Mouse (Mus musculus) frontal cortex, postnatal 10 days (tissue): ENCODE measurements around the gene Paox.
A peak's percentile ranks its signal among the peaks of the same experiment; 100 is the strongest.
"Not testable (repeated sequence)": the region's sequence is repeated elsewhere in the genome, so short reads cannot be mapped to it uniquely, and the experiment has no call there.

ENCODE experiments used
- DNase-seq, 2 experiments: peaks; one replicate each; pipeline ENCODE4 v3.0.0; 2022; ENCODE audit warnings: low spot score in 2 of 2, mixed read lengths in 1 of 2

Gene Paox

DNA sequence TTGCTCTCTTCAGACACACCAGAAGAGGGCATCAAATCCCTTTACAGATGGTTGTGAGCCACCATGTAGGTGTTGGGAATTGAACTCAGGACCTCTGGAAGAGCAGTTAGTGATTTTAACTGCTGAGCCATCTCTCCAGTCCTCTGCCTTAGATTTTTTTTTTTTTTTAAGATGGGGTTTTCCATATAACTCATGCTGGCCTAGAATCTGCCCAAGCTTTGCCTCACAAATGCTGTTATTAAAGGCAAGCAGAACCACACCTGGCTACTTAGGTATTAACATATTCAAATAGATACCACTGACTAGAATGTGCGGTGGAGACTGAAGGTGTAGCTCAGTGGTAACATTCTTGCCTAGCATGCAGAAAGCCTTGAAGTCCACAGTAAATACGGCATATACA lies 4.9 kb downstream of the Paox start:
- DNase-seq = no peak

DNA sequence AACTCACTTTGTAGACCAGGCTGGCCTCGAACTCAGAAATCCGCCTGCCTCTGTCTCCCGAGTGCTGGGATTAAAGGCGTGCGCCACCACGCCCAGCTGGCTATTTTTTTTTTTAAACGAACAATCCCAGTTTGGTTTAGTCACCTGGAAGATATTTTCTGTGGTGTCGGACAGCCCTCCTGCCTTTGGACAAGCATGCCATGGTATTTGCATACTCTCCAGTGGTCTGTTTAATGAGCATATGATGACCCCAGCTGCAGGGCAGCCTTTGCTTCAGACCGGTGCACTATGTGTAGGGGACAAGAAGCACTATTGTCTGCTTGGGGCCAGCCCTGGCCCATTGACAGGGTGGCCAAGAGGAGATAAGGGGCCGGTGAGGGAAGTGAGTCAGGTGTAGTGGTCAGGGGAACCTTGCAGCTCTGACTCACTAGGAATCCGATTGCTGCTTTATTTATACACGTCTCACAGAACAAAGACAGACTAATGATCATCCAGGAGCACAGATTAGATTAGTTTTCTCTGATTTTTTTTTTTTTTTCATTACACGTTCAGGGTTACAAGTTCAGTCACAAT lies 5.8 kb downstream of the Paox start:
- DNase-seq = no peak

DNA sequence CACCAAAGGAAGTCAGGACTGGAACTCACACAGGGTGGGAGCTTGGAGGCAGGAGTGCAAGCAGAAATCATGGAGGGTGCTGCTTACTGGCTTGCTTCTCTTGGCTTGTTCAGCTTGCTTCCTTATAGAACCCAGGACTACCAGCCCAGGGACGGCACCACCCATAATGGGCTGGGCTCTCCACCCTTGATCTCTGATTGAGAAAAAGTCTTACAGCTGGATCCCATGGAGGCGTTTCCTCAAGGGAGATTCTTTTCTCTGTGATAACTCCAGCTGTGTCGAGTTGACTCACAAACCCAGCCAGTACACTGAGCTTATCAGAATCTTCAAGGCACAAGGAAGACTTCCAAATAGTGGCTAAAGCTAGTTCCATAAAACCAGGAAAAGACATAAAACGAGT lies 7.2 kb downstream of the Paox start:
- DNase-seq = no peak

DNA sequence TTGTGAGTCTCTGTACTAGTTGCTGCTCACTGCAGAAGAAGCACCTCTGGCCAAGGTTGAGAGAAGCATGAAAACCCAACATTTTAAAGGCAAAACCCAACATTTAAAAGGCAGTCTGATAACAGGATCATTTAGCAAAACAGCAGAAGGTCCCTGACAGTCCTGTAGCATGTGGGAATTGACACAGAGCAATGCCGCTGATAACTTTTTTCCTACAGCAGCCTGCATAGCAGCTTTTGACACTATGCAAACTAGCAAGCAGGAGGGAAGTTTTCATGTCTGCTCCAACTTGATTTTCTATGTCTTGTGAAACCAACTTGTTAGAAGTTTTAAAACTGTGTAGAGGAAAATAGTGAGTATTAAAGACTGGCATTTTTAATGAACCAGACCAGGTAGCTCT lies 8.8 kb downstream of the Paox start:
- DNase-seq = no peak

DNA sequence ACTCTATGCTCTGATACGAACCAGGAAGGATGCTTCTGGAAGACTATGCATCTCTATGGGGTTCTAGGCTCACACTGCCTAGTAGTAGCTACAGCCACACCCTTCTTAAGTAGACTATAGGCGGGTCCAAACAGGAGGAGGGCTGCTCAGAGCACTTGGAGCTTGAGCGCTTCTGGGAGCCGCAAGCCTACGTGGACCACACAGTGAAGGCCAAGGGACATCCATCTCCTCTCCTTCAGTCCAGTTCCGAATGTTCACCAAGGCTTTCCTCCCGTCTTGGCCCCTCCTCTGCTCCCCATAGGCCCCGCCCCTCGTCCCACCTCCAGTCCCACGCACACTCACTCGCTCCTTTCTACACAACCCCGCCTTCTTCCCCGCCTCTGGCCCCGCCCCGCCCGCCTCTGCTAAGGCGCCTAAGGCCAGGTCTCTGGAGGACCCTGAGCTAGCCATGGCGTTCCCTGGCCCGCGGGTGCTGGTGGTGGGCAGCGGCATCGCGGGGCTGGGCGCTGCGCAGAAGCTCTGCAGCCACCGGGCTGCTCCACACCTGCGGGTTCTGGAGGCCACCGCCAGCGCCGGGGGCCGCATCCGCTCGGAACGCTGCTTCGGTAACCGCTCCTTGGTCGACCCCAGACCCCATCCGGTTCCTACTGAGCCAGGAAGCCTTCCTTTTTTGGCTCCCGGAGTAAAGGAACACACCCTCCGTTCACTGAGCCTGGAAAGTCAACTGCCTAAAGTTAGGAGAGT lies 9.9 kb downstream of the Paox start:
- DNase-seq = peak; percentile 85 to 86

DNA sequence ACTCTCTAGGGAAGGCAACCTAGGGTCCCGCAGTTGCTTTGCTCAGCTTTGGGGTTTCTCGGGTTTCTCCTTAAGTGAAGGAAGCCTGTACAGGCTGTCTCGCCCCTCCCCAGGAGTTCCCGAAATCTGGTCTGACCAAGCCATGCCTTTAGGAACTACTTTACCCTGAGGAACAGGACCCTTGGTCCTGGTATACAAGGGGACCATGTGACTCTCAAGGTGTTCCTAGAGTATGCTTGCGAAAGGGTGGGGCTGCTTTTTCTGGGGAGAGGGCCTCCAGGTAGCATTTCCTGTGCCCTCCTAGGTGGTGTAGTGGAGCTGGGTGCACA lies 10.4 kb downstream of the Paox start:
- no peak for DNase-seq

DNA sequence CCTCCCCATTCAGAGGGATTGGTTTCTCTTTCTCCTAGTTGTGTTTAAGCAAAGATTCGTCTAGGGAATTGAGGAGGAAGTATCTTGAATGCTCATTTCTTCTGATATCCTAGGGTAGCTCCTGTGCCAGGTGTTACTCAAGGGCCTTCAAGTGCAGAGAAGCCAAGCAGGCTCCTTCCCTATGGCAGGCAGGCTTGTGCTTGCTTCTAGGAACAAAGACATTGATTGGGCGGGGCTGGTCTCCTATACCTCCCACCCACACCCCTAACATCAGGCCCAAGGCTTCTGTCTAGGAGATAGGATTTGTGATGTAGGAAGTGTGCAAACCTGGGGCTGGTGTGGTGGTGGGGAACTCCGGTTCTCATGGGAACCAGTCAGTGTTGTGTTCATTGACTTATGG lies 11.3 kb downstream of the Paox start:
- no peak for DNase-seq

DNA sequence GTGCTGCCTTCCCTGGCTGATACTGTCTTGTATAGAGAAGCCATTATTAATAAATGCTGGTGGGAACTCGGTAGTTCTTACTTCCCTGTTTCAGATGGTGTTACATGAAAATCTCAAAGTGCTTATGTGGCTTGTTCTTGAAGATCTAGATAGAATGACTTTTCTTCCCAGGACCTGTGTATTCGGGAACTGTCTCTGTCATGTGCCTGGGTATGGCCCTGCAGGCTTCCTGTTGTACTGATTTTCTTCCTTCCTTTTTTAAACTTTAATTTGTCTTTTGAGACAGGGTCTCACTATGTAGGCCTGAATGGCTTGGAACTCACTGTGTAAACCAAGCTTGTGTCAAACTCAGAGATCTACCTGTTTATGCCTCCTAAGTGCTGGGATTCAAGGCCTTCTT lies 12.3 kb downstream of the Paox start:
- no peak for DNase-seq

DNA sequence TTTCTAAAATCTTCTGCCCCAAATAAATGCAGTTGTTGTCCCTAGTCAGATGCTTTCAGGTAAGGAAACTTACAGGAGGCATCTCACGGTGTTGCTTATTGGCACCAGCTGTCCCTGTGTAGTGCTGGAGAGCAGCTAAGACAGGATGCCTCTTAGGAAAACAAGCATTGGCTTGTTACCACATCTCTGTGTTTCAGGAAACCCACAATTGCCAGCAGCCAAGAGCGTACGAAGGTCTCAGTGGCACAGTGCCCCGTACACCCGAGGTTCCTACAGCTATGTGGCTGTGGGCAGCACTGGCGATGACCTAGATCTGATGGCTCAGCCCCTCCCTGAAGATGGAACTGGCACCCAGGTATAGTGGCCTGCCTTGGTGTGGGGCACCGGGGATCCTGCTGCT lies 16.6 kb downstream of the Paox start:
- not testable (repeated sequence) for DNase-seq

DNA sequence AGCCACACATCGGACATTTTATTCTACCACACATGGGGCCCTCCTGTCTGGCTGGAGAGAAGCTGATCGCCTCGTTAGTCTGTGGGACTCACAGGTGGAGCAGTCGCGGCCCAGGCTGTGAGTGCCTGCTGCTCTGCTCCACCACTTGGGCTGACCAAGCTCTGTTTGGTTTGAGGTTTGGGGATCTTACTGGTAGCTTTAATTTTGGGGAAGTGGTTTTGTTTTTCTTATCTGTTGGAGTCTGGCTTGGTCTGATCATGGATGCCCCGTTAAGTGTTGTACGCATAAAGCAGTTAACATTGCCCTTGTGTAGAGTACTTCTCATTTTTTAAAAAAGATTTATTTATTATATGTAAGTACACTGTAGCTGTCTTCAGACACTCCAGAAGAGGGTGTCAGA lies 18.4 kb downstream of the Paox start:
- DNase-seq = not testable (repeated sequence)

DNA sequence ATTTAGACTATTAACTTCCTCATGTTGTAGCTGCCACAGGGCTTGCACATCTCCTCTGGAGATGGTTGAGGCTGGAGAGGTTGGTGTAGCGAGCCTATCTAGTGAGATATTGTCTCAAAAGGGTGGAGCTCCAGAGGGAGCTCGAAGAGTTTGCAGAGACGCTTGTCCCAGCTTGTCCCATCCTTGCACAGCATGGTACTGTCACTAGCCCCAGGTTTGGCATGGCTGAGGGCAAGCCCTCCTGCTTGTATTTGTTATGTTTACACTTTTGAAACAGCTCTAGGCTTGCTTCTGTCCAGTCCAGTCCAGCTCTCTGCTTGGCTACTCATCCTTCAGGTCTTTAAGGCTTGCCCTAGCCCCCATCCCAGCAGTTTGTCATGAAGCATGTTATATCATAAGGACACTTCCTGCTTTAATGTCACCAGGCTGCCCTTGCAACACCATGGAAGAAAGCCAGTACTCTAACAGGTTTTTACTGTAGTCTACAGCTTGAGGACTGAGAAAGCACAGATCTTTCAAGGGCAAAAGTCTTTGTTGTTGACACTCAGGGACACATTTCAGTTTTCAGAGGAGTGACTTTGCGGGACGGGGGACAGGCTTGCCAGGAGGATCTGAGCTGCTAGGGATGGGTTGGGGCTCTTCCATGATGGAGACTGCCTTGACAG lies 19.6 kb downstream of the Paox start:
- DNase-seq = no peak

DNA sequence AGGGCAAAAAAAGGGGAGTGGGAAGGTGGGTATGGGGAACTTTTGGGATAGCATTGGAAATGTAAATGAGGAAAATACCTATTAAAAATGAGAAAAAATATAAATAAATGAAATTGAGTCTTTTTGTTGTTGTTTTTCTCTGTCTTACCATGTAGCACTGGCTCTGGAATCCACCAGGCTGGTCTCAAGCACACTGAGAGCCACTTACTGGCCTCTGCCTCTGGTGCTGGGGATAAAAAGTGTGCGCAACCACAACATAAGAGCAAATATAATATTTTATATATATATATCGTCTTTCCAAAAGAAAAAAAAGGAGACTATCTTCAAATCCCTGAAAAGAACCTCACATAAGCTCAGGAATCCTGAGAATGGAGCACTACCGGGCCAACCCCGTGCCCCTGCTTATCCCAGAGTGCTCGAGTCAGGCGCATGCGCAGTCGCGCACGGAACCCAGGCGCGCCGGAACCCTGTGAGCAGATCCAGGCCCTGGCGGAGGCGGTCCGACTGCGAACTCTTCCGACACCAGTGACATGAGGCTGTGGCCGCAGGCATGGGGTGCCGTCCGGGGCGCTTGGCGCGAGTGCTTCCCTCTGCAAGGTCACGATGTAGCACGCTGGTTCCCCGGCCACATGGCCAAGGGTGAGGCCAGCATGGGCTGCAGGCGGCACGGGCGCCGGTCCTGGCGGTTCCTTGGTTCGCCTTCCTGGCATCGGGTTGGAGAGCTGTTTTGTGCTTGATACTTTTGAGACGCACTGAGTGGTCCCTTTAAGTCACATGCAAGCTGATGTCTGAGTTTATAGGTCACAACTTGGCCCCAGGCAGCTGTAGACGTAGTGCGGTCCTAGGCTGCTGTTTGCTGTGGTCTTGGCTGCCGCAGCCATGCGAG lies 21.8 kb downstream of the Paox start, which contains the start of gene Mtg1:
Mtg1 (plus strand) TSS at position 430 of the 886 bp plus-strand sequence.
- peak; percentile 95 to 97 for DNase-seq

DNA sequence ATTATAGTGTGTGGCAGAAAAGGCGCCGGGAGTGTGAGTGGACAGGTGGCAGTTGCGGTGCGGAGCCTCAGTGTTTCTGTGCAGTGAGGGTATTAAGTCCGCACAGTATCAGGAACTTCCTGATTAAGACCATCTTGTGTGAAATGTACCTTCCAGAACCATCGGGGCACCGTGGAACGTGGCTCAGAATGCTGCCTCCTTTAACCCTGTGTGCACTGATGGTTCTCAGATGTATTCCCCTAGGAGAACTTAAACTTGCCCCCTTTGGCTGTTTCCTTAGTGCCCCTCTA lies 22.4 kb downstream of the Paox start:
- DNase-seq = no peak

DNA sequence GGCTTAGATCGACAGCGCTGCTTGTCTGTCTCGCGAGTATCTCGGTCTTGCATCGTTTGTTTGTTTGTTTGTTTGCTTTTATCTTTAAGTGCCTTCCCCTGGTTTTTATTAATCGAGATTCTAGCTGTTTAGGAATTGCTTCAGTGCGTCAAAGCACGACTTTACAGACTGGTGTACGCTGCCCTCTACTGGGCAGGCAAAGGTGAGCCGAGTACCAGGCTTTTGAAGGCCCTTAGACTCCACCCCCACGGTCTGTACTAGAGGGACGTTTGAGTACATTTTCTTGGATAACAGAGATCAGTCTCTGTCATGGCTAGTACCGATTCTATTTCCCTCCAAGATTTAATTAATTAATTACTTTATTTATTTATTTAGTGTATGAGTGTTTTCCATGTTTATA lies 25.8 kb downstream of the Paox start:
- DNase-seq = peak in 1 of 2 experiments; percentile 41

DNA sequence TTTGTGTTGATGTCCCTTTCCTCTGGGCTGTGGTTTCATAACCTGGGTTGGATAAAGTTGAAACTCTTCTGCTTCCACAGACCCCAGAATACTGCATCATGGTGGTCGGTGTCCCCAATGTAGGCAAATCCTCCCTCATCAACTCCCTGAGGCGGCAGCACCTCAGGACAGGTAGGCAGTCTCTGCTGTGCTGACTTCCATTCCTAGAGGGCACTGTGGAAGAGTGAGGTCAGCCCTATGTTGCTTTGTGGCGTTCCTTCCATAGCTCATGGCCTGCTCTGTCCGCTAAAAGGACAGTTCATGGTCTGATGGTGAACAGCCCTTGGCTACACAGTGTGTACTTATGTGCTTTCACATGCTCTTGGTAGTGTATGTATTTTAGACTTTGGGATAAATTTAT lies 29.0 kb downstream of the Paox start:
- DNase-seq = no peak

DNA sequence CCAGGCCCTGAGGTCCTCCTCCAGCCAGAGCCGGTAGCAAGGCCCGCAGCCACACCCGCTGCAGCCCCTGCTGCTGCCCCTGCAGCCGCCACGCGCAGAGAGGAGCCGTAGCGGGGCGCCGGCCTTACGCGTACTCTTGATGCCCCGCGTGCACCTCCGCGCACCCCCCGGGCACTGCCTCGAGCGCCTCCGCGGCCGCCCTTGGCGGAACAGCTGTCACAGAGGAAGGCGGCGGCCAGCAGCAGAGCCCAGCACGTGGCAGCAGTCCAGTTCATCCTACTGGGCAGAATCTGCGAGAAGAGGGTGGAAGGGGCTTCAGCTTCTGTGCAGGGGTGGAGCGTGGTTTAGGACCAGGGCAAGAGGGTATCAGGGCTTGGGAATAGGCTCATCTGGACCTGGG lies 37.8 kb downstream of the Paox start:
- DNase-seq = peak; percentile 53 to 54

DNA sequence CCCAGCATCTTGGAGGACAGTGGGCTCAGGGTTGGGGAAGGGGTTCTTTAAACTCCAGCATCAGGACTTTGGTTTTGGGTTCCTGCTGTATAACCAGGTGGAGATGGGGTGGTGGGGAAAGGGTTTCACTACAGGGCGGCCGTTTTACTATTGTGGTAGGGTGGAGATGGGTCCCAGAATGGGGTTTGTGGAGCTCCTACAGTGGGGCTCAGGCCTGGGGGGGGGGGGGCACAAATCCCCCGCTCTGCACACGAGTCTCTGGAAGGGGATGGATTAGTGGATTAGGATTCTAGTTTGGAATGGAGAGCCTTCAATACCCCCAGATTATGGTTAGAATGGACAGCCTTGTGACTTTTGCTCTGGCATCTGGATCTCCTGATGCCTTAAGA lies 38.2 kb downstream of the Paox start:
- no peak for DNase-seq

DNA sequence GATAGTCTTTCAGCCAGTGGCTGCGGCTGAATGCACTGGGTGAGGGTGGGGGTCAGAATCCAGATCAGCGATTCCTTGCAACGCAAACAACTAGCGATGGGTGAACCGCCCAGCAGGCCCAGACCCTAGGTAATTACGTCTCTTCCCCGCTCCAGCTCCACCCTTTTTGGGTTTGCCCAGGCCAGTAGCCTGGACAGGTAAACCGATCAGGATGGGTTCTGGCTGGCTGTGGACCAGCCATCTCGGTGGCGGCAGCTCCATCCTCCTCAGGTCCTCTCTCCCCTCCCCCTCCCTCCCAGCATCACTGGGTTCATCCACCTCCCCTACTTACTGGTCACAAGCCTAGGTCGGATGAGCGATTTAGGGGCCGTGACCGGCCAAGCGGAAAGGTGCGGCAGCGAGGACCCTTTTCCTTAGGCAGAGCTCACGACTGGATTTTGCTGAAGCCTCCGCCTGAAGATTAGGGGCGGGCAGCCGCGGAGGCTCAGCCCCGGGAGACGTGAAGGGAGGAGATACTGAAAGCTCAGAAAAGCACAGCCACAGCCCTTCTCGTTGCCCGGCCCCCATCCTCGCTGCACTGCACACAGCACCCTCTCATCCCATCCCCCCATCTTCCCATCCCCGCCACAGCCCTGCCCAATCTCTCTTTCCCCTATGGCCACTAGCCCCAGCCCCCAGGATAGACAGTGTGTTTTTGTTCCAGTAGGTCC lies 38.8 kb downstream of the Paox start, which contains the start of gene Sprn:
Sprn (minus strand) TSS at position 660 of the 710 bp plus-strand sequence.
- peak; percentile 70 for DNase-seq

DNA sequence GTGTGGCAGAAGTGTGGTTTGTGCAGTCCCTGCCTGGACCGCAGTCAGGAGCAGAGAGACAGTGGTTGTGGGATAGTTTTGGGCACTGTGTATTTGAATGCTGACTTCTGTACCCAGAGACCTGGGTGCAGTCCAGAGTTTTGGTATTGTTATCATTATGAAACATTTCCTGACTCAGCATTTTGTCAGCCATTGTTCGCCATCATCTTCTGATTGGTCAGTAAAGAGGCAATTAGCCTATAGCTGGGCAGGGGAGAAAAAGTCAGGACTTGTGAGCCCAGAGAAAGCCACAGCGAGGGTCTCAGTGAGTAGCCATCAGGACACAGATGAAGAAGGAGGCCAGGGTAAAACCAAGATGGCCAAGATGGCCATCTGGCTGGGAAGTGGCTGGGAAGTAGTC lies 44.8 kb downstream of the Paox start:
- DNase-seq = no peak

DNA sequence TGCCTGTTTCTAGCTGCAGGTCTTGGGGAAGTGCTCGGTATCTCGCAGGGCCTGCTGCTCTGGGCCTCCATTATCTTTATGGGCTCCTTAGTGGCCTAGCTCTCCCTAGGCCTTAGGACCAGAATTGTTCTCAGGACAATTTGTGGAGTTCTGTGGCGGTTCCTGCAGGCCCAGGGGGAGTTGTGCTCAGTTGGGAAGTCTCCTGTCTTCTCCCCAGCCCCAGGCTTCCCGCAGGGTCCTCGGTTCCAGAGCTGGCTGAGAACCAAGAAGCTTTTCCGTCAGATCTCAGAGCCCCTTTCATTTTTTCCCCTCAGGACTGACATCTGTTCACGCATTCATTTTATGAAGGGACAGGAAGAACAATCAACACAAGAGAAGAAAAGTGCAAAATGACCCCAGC lies 49.1 kb downstream of the Paox start, which contains the start of gene Olfr522:
Olfr522 (minus strand) TSS at position 101 of the 400 bp plus-strand sequence.
- DNase-seq = no peak

DNA sequence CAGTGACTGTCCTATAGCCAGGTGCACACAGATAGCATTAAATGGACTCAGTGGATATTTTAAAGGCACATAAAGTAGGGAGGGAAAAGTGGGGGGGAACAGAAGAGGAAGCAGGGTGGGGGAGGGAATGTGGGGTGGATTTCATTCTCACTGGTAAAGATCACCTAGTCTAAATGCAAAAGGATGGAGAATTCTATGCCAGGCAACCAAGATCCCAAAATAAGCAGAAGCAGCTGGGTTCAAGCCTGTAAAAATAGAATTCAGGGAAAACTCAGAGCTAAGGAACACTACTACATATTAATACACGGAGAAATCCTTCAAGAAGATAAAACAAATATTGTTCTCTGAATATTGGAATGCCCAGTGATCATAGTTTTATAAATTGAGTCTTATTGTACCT lies 52.4 kb downstream of the Paox start:
- no peak for DNase-seq

DNA sequence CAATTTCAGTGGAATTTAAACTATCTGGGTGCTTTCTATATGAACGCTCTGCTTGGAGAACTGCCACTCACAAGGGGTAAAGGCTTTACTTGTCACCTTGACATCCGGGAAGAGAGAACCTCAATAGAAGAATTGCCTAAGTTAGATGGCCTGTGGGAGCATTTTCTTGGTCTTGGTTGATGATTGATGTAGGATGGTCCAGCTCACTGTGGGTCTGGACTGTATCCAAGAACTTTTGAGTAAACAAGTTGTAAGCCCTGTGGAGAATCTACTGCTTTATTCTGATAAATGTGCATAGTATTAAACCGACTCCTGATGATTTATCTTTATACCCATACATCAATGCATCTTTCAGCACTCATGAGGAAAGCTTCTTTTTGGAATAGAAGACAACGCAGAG lies 53.8 kb downstream of the Paox start:
- no peak for DNase-seq
